Mouse (Mus musculus) lung, embryonic 16.5 days (tissue): ENCODE data around the gene Klhl40. TPM values are rescaled to one million over a fixed set of nuclear protein-coding genes. Genes with fewer than 3 reads are reported as not detected.

ENCODE experiments used
- ATAC-seq: fragments of 200-750 bp; cut with Nextera tagmentation; 2 replicates; pipeline ENCODE4 v1.8.0; 2017; ENCODE audit warnings: low read depth, mild to moderate bottlenecking, moderate library complexity
- H3K27ac ChIP-seq: fragments of 300-500 bp; sonication (generic); 2 replicates; pipeline ENCODE4 v1.5.1; 2014; ENCODE audit warnings: mild to moderate bottlenecking, control low read depth, low read length
- H3K27me3 ChIP-seq: fragments of 300-500 bp; sonication (generic); 2 replicates; pipeline ENCODE4 v1.6.1; 2014; ENCODE audit warnings: low read depth, low read length, mixed read lengths; ENCODE audit not compliant: control insufficient read depth, insufficient read depth
- H3K36me3 ChIP-seq: fragments of 300-500 bp; sonication (generic); 2 replicates; pipeline ENCODE4 v1.6.1; 2014; ENCODE audit warnings: low read length; ENCODE audit not compliant: control insufficient read depth, insufficient read depth
- H3K4me1 ChIP-seq: fragments of 300-500 bp; sonication (generic); replicated peaks from 2 replicates; pipeline ENCODE4 v1.6.1; 2014; ENCODE audit warnings: low read length, mixed read lengths; ENCODE audit not compliant: control insufficient read depth, insufficient read depth
- H3K4me2 ChIP-seq: fragments of 300-500 bp; sonication (generic); 2 replicates; pipeline ENCODE4 v1.6.1; 2014; ENCODE audit warnings: low read depth, low read length, control low read depth
- H3K4me3 ChIP-seq: fragments of 300-500 bp; sonication (generic); 2 replicates; pipeline ENCODE4 v1.5.1; 2014; ENCODE audit warnings: mild to moderate bottlenecking, low read length, control low read depth
- H3K9ac ChIP-seq: fragments of 300-500 bp; sonication (generic); 2 replicates; pipeline ENCODE4 v1.6.1; 2014; ENCODE audit warnings: low read length, control low read depth
- H3K9me3 ChIP-seq: fragments of 300-500 bp; sonication (generic); 2 replicates; pipeline ENCODE4 v1.6.1; 2016; ENCODE audit warnings: low read length; ENCODE audit not compliant: control insufficient read depth
- WGBS: fragments of 180-500 bp; shearing (Covaris S2); extraction: QIAGEN DNeasy Blood & Tissue Kit; methylation state at CpG from one replicate; pipeline ENCODE4 v1.1.7; 2014; 5-methylcytosine and 5-hydroxymethylcytosine counted together
- polyA plus RNA-seq: library from polyadenylated mRNA; unstranded; fragments of >200 nt; fragmentation: Nextera tagmentation; extraction: Ambion mirVana; gene quantifications from 2 replicates; pipeline ENCODE4 v1.2.1, GENCODE M21; 2015

Klhl40 gene
- polyA plus RNA-seq, 1 experiment from 2014 or later: 0.57 TPM

DNA sequence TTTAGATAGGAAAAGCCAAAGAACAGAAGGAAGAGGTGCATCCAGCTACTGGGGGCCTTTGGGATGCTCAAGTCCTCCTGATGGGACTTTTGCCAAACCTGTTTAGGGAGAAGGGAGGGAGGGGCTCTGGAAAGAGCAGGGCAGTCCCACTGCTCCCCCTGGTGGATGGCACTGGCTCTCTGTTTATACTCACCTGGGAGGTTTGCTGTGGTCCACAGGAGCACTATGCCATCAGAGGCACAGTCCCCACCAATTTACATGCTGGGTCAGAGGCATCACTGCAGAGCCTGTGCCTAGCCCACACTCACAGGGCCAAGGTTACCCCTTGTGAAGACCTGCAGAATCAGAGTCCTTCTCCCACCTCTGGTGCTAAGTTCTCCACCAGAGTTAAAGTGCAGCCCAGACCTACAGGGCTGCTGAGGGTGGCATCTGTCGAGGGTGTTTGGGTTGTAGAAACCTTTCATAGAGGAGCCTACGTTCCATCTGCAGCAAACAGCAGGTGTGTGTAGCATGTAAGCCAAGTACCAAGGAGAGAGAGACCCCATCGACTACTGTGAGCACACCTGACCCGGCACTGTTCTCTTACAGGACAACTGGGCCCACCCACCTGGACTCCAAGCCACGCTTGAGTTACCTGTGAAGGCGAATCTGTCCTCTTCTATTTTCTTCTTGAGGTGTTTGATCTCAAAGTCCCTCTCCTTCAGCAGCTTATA is 53.0 kb downstream of the Klhl40 start:
- no peaks in the 10 kb centered on the region for H3K27me3 ChIP-seq
- no peak overlapping the region for H3K4me2 ChIP-seq
- no peak overlapping the region for H3K4me3 ChIP-seq
- H3K9ac ChIP-seq: no peak overlapping the region
- 0 out of 2 replicates have a peak, but pooled peaks have one; percentile 13 for ATAC-seq
- no peak overlapping the region for H3K27ac ChIP-seq
- H3K36me3 ChIP-seq: no peaks in the 10 kb centered on the region
- no peaks in the 10 kb centered on the region for H3K4me1 ChIP-seq
- 70% methylated on average over 6 of the region's 6 CpGs for WGBS
- no peaks in the 10 kb centered on the region for H3K9me3 ChIP-seq

- Histone ChIP-seq H3K4me3 (no peak overlapping the region), H3K9me3 (no peaks in the 10 kb centered on the region), H3K27me3 (no peaks in the 10 kb centered on the region), H3K36me3 (no peaks in the 10 kb centered on the region), H3K4me2 (no peak overlapping the region), H3K9ac (no peak overlapping the region), H3K4me1 (no peaks in the 10 kb centered on the region), H3K27ac (no peak overlapping the region)
- ATAC-seq: peak; percentile 41; the same call in 1 of the 2 replicates
- 14% methylated on average over 6 of the region's 6 CpGs for WGBS
Observed at GRCm38 (mm10) chr9:121830956-121831293, 53.5 kb downstream of the Klhl40 start.

Other genes with a start within 250 kb of the Klhl40 start
- gene Lyzl4, start 135.5 kb upstream of the Klhl40 start, polyA plus RNA-seq: 0.34 TPM in 1 of 2 replicates, not detected in the other
- gene Vipr1, start 134.9 kb upstream of the Klhl40 start, polyA plus RNA-seq: 0.36 and 0.50 TPM in 2 replicates
- gene Sec22c, start 72.1 kb upstream of the Klhl40 start, polyA plus RNA-seq: 9.2 and 10.0 TPM in 2 replicates
- gene Ss18l2, start 67.3 kb upstream of the Klhl40 start, polyA plus RNA-seq: 94.0 and 104 TPM in 2 replicates
- gene Nktr, start 58.4 kb upstream of the Klhl40 start, polyA plus RNA-seq: 61.9 and 69.5 TPM in 2 replicates
- gene Zfp651, start 18.3 kb upstream of the Klhl40 start, polyA plus RNA-seq: 7.3 and 7.4 TPM in 2 replicates
- 1.4 and 2.4 TPM in 2 replicates for gene Hhatl, start 14.9 kb downstream of the Klhl40 start, polyA plus RNA-seq
- gene Ccdc13, start 61.9 kb downstream of the Klhl40 start, polyA plus RNA-seq: 2.0 and 2.4 TPM in 2 replicates
- 152 and 166 TPM in 2 replicates for gene Higd1a, start 80.8 kb downstream of the Klhl40 start, polyA plus RNA-seq
- 1.6 and 2.9 TPM in 2 replicates for gene Ackr2, start 120.7 kb downstream of the Klhl40 start, polyA plus RNA-seq
- 0.28 TPM in 1 of 2 replicates, not detected in the other for gene Cyp8b1, start 138.7 kb downstream of the Klhl40 start, polyA plus RNA-seq
- gene Fam198a, start 173.4 kb downstream of the Klhl40 start, polyA plus RNA-seq: 2.4 and 2.7 TPM in 2 replicates
- gene Pomgnt2, start 219.5 kb downstream of the Klhl40 start, polyA plus RNA-seq: 11.5 and 12.1 TPM in 2 replicates